Mouse (Mus musculus): ENCODE measurements at regions not wholly inside any gene's neighbourhood (a gene's known extent, or its start where the extent isn't known, plus 50 kb on each side); places are given as distances from the start of the nearest gene placed in this dataset.
"Not testable (repeated sequence)": the region's sequence is repeated elsewhere in the genome, so short reads cannot be mapped to it uniquely, and the experiment has no call there.

DNA sequence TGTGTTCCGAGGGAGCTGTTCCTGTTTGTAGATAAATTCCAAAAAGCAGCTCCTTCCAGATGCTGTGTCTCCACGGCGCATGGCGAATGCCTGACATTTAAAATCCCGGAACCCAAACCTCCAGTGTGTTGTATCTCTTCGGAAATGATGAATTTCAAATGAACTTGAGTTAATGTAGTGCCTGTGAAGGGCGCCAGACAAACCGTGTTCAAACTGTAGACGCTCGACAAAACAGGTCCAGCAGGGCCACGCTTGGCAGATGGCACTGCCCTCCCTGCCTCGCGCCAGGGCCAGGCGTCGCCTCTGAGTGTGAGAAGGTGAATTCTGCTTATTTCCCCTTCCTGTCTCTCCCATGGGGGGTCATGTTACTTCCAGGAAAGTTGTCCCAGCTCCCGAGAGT is 307.7 kb downstream of the Vrk1 start:
- Histone ChIP-seq H3K27ac (replicated peaks) (no peak overlapping the region), H3K4me1 (peaks cover 12% of the 10 kb centered on the region), H3K9me3 (replicated peaks) (no peaks in the 10 kb centered on the region), H3K4me3 (no peak overlapping the region), H3K36me3 (no peaks in the 10 kb centered on the region), H3K27me3 (ENCODE audit: low read depth, poor library complexity, severe bottlenecking) (0 out of 2 replicates have a peak, but pooled peaks cover 7% of the 10 kb centered on the region)
- 93% methylated on average over 16 of the region's 16 CpGs for WGBS
- DNase-seq (ENCODE audit: low spot score), result no peak

DNA sequence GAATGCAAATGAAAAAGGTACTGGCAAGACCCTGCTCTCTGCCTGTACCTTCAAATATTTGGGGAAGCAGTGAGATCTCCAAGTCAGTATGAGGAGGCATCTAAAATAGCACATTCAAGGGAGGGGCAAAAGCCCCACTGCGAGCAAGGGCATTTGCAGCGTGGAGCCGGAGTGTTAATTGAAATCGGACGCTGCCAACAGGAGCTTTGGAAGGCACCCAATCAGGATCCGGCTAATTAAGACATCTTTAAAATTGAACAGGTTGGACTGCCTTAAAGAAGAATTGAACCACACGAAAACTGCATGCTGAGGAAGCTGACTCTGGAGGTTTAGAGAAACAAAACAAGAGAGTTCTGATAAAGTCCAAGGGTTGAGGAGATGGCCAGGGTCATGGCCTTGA is 311.5 kb downstream of the Vrk1 start:
- no peak overlapping the region for H3K27ac ChIP-seq (replicated peaks)
- no peaks in the 10 kb centered on the region for H3K4me1 ChIP-seq
- H3K9me3 ChIP-seq (replicated peaks), result no peaks in the 10 kb centered on the region
- no peaks in the 10 kb centered on the region for H3K36me3 ChIP-seq
- no peak overlapping the region for H3K4me3 ChIP-seq
- 74% methylated on average over 7 of the region's 7 CpGs for WGBS
- H3K27me3 ChIP-seq (ENCODE audit: low read depth, poor library complexity, severe bottlenecking), result no peaks in the 10 kb centered on the region
- DNase-seq (ENCODE audit: low spot score), result no peak

DNA sequence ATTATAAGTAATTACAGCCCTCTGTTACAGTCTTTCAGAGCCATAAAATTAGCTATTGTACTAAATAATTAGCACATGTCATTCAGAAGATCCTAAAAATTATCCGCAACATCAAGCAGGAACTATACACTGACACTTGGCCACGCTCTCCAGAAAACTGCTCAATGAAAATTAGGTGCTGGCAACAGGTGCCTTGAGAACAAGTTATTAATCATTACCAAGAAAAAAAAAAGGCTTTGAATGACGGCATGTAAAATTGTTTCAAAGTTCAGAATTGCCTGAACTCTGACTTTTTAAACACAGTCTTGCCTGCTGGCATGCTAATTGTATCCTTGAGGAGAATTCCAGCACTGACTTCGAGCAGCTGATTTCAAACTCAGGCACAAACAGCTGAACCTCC is 316.6 kb downstream of the Vrk1 start:
- WGBS, result 83% methylated on average over 4 of the region's 4 CpGs

DNA sequence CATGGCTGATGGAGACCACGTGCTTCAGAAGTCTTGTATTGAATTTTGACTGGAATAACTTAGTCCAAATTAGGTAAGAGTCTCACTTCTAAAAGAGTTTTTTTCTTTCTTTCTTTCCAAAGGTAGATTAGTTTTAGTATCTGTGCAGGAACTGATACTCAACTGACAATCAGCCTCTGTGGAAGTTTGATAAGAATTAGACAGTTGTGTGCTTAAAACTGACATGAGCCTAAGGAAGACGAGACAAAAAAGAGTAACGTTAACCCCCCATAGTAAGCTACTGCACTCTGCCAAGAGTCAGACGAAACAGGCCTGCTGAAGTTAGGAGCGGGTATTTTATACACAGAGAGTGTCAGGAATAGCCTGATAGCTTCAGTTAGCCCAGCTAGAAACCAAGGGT is 317.3 kb downstream of the Vrk1 start:
- Histone ChIP-seq H3K36me3 (no peaks in the 10 kb centered on the region), H3K4me1 (no peaks in the 10 kb centered on the region), H3K9me3 (replicated peaks) (0 out of 2 replicates have a peak, but pooled peaks cover 3% of the 10 kb centered on the region), H3K27me3 (ENCODE audit: low read depth, poor library complexity, severe bottlenecking) (no peaks in the 10 kb centered on the region), H3K27ac (replicated peaks) (no peak overlapping the region), H3K4me3 (no peak overlapping the region)
- 88% methylated on average over 5 of the region's 5 CpGs for WGBS
- DNase-seq (ENCODE audit: low spot score), result no peak

More for the DNA sequence above, 316.6 kb downstream of the Vrk1 start:
- no peaks in the 10 kb centered on the region for H3K27me3 ChIP-seq (ENCODE audit: low read depth, poor library complexity, severe bottlenecking)
- no peak overlapping the region for H3K27ac ChIP-seq (replicated peaks)
- H3K9me3 ChIP-seq (replicated peaks), result 0 out of 2 replicates have a peak, but pooled peaks cover 3% of the 10 kb centered on the region
- no peaks in the 10 kb centered on the region for H3K36me3 ChIP-seq
- no peak overlapping the region for H3K4me3 ChIP-seq
- no peaks in the 10 kb centered on the region for H3K4me1 ChIP-seq
- no peak for DNase-seq (ENCODE audit: low spot score)

DNA sequence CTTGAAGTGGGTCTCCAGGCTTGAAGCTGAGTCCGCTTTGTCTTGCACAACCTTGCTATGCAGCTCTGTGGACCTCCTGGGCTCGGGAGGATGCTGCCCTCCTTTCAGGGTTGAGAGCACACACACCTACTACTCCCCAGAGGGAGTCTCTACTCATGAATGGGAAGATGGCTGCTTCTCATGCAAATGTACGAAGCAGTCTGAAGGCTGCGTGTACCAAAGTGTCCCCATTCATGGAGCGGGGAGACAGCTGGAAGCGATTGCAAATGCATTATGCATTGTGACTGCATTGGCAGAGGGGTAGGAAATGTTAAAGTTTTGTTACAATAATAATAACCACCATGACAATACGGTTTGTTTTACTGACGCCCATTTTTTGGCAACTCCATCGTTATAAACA is 347.8 kb downstream of the Vrk1 start:
- no peaks in the 10 kb centered on the region for H3K9me3 ChIP-seq (replicated peaks)
- no peak overlapping the region for H3K4me3 ChIP-seq
- DNase-seq (ENCODE audit: low spot score), result no peak
- H3K27ac ChIP-seq (replicated peaks), result no peak overlapping the region
- no peaks in the 10 kb centered on the region for H3K36me3 ChIP-seq
- 89% methylated on average over 9 of the region's 9 CpGs for WGBS
- no peaks in the 10 kb centered on the region for H3K4me1 ChIP-seq
- no peaks in the 10 kb centered on the region for H3K27me3 ChIP-seq (ENCODE audit: low read depth, poor library complexity, severe bottlenecking)

DNA sequence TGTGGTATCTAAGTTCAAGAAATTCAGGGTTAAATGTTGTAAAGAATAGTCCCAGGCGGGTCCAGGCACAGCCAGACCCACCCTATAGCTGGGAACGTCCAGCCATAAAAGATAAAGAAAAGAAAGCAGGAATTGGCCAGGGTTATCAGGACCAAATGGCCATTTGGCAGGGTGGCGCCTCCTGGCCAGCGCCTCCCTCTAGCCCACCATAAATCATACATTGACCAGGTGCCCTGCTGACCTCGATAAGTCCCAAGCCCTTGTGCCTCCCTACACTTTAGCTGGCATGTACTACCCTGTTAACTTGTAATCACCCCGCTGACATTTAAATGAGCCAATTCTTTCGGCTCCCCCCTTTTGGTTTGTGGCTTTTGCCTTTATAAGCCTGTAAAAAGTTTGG is 351.6 kb downstream of the Vrk1 start:
- WGBS, result 89% methylated on average over 7 of the region's 7 CpGs
- not testable (repeated sequence) for DNase-seq (ENCODE audit: low spot score); H3K9me3 ChIP-seq (replicated peaks); H3K27me3 ChIP-seq (ENCODE audit: low read depth, poor library complexity, severe bottlenecking); H3K4me3 ChIP-seq; H3K36me3 ChIP-seq; H3K4me1 ChIP-seq; H3K27ac ChIP-seq (replicated peaks)

DNA sequence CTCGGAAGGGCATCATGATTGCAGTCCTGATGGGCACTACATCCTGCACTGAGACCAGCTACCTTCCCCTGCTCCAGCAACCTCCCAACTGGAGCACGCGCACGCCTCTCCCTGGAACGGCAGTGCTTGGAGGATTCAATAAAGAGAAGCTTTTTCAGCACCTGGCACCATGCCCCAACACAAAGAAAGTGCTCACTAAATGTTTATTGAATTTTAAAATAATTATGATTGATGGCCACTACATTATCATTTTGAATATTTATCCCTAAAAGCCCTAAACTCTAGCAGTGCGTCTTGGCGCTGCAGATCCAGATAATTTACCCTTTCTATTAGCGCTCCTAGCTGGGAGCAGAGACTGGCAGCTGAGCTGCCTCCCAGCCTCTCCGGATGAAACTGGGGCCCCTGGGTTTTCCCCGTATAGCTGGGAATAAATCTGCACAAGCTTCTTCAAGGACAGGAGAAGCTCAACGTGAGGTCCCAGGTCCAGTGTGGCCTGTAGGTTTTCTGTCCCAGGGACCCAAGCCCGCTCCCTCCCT is 364.9 kb downstream of the Vrk1 start:
- Histone ChIP-seq H3K27me3 (ENCODE audit: low read depth, poor library complexity, severe bottlenecking) (no peaks in the 10 kb centered on the region; the same call in none of the 2 replicates), H3K27ac (replicated peaks) (no peak overlapping the region), H3K36me3 (no peaks in the 10 kb centered on the region), H3K4me3 (no peak overlapping the region), H3K4me1 (peaks cover 24% of the 10 kb centered on the region), H3K9me3 (replicated peaks) (no peaks in the 10 kb centered on the region)
- no peak for DNase-seq (ENCODE audit: low spot score)
- WGBS, result 76% methylated on average over 12 of the region's 12 CpGs

DNA sequence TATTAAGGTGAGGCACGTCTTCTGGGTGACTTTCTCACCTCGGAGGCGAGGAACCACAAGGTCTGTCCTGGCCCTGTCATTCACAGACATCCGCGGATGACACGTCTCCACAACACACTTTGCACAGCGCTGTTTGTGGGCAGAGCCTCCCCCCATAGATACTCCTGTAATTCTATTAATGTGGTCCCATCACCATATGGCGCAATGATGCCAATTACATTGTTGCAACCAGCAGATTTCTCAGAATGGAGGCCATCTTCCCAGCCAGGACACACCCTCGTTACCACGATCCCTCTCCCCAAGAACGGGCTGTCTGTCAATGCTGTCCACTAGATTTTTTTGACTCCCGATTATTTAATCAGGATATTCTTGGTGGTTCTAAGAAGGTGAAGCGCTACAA is 365.9 kb downstream of the Vrk1 start:
- DNase-seq (ENCODE audit: low spot score), result no peak
- peaks cover 3% of the 10 kb centered on the region for H3K27me3 ChIP-seq (ENCODE audit: low read depth, poor library complexity, severe bottlenecking)
- no peak overlapping the region for H3K27ac ChIP-seq (replicated peaks)
- H3K9me3 ChIP-seq (replicated peaks), result no peaks in the 10 kb centered on the region
- 91% methylated on average over 13 of the region's 13 CpGs for WGBS
- H3K4me3 ChIP-seq, result no peak overlapping the region
- H3K36me3 ChIP-seq, result no peaks in the 10 kb centered on the region
- peaks cover 26% of the 10 kb centered on the region for H3K4me1 ChIP-seq

DNA sequence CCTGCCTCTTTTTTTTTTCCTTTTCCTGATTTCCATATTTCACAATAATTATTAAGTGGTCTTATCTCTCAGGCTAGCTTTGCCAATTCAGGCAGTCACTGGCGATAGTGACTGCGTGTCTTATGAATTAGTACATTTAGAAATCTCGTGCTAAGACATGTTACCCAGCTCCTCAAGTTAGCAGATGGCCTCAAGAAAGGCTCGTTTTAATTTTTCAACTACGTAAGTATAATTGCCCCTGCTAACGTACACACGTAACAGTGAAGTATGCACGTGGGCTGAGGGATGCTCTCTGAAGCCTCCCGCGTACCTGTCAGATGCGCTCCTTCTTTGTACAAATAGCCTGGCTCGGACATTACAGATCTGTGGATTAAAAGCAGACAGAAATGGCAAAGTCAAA is 366.8 kb downstream of the Vrk1 start:
- H3K4me1 ChIP-seq, result peaks cover 33% of the 10 kb centered on the region
- H3K36me3 ChIP-seq, result no peaks in the 10 kb centered on the region
- no peak overlapping the region for H3K27ac ChIP-seq (replicated peaks)
- DNase-seq (ENCODE audit: low spot score), result no peak
- WGBS, result 91% methylated on average over 12 of the region's 12 CpGs
- H3K4me3 ChIP-seq, result no peak overlapping the region
- no peaks in the 10 kb centered on the region for H3K9me3 ChIP-seq (replicated peaks)
- H3K27me3 ChIP-seq (ENCODE audit: low read depth, poor library complexity, severe bottlenecking), result peaks cover 6% of the 10 kb centered on the region

DNA sequence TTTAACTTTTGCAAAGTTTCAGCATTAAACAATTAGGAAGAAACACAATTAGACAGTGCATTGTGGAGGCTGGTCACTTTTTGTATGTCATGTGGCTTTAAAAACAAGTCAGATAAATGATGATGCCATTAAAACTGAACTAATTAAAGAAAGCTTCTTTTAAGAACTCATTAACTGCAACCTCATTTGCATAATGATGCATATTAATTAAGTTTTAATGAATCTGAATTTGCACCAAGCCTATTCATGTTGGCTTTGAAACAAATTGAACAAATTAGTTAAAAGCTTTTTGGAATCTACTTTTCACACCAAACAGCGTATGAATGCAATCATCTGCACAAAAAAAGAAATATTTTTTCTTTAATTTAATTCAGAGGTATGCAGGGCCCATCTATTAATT is 367.3 kb downstream of the Vrk1 start:
- Histone ChIP-seq H3K27ac (replicated peaks) (no peak overlapping the region), H3K36me3 (no peaks in the 10 kb centered on the region), H3K4me1 (peaks cover 35% of the 10 kb centered on the region), H3K4me3 (no peak overlapping the region), H3K27me3 (ENCODE audit: low read depth, poor library complexity, severe bottlenecking) (peaks cover 6% of the 10 kb centered on the region), H3K9me3 (replicated peaks) (no peaks in the 10 kb centered on the region)
- 98% methylated on average over 1 of the region's 1 CpGs for WGBS
- no peak for DNase-seq (ENCODE audit: low spot score)

DNA sequence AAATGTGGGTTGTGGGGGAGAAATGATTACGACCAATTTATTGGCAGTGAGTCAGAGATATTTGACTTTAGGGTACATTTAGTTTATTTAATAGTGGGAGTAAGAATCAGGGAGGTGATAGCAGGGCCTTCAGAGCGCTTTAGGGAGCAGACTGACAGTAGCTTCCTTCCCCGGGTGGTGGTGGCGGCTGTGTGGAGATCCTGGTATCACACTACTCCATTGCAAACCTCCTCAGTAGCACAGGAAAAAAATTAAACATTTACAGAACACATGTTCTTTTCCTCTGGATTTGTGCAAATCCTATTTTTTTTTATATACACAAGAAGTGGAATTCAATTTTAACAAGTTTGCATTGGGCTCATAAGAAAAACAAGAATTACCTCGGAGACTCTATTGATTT is 367.7 kb downstream of the Vrk1 start:
- no peak for DNase-seq (ENCODE audit: low spot score)
- peaks cover 35% of the 10 kb centered on the region for H3K4me1 ChIP-seq
- H3K27ac ChIP-seq (replicated peaks), result no peak overlapping the region
- 76% methylated on average over 5 of the region's 5 CpGs for WGBS
- peaks cover 6% of the 10 kb centered on the region for H3K27me3 ChIP-seq (ENCODE audit: low read depth, poor library complexity, severe bottlenecking)
- H3K4me3 ChIP-seq, result no peak overlapping the region
- H3K36me3 ChIP-seq, result no peaks in the 10 kb centered on the region
- H3K9me3 ChIP-seq (replicated peaks), result no peaks in the 10 kb centered on the region

DNA sequence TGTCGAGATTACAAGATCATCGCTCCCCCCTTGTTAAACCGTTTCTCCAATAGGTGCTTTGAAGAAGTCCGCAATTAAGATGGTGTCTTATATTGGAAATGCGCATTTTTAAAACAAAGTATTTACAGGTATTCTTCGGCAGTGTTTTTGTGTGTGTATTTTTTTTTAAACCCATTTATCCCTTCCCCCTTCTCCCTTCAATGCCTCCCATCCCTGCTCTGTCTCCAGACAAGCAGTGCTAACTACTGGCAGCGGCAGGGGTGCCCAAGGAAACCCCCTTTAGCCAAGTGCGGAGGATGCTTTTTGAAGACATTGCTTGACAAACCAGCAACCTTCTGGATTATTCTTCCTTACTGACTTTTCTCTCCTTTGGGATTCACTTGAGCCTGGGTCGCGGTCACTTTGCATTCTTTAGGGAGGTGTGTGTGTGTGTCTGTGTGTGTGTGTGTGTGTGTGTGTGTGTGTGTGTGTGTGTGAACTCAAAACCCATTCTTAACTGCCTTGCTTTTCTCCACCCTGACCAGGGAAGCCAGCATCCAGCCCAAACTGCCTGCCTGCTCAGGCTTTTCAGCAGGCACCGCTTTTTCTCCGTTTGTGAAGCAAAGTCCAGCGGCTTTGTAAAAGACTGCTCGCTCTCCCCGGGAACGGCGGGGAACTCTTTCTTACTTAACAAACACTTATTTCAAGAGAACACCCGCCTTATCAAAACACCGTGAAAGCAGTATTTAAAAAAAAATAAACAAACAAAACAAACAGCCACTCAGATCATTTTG is 368.5 kb downstream of the Vrk1 start:
- WGBS, result 17% methylated on average over 19 of the region's 19 CpGs
- Histone ChIP-seq H3K9me3 (replicated peaks) (no peaks in the 10 kb centered on the region), H3K27ac (replicated peaks) (peak overlapping the region; percentile 80), H3K36me3 (no peaks in the 10 kb centered on the region), H3K4me3 (peak overlapping the region; percentile 56), H3K4me1 (peaks cover 35% of the 10 kb centered on the region), H3K27me3 (ENCODE audit: low read depth, poor library complexity, severe bottlenecking) (peaks cover 6% of the 10 kb centered on the region)
- peak; percentile 65 for DNase-seq (ENCODE audit: low spot score)

DNA sequence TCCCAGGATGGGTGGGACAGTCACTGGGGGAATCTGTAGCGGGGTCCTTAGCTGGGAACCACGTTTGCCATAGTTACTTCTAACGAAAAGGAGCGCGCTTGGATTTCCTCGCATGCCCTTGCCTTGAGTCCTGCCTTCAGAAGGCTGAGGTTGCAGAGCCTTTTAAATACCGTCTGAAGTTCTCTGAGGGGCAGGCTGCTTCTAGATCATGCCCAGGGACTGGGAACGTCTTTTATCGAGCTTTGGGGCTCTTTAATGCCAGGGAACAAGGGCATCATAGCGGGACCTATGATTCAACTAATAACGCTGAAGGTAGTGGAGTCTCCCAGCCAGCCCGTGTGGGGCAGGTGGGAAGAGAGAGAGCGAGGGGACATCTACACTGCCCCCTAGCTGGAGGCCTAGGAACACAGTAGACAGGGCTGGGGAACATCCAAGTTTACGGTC is 369.1 kb downstream of the Vrk1 start:
- Histone ChIP-seq H3K36me3 (no peaks in the 10 kb centered on the region), H3K27me3 (ENCODE audit: low read depth, poor library complexity, severe bottlenecking) (peaks cover 6% of the 10 kb centered on the region), H3K4me3 (peak overlapping the region; percentile 56), H3K9me3 (replicated peaks) (no peaks in the 10 kb centered on the region), H3K4me1 (peaks cover 35% of the 10 kb centered on the region), H3K27ac (replicated peaks) (peak overlapping the region; percentile 80)
- DNase-seq (ENCODE audit: low spot score), result peak; percentile 65
- WGBS, result 5% methylated on average over 14 of the region's 14 CpGs

Measured in midbrain, embryonic 10.5 days (tissue).